In the genomic region with DNA sequence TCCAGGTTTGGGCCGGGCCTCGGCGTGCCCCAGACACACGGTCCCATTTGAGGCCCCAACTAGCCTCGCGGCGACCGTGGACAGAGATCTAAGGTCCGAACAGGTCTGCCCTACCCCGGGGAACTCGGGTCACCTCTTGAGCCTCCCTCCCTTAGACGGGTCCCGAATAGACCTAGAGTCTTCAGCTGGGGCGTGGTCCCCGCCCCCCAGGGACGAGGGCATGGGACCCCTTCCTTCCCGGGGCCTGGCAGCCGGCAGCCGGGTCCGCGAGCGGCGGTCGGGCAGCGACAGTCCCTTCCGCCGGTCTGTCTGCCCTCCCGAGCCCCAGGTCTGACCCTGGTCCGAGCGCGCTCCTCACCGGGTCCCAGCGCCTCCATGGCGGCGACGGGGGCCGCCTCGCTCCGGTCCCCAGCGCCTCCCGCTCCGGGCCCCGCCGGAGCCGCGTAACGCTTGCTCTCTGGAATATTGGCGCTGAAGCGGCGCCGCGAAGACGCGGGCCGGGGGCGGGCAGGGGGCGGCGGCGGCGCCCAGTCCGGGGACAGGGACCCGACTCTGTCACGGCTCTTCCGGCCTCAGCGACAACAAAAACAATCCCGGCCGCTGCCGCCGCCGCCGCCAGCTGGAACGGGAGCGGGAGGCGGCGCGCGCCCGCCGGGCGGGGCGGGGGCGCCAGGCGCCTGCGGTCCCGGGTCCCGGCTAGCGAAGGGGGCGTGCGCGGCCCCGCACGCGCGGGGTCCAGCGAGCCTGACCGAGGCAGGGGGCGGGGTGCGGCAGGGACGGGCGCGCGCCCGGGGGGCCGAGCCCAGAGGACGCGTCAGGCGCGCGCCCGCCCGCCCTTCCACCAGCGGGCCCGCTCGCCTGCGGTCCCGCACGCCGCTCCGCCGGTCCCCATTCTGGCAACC, we compare ENCODE assay signal across 8 mouse cellular contexts. TPM values are rescaled to one million over a fixed set of nuclear protein-coding genes. Genes with fewer than 3 reads are reported as not detected.
A peak's percentile ranks its signal among the peaks of the same experiment; 100 is the strongest.
DNase-seq lines count a peak whose midpoint lies in the region; ATAC-seq and TF ChIP-seq lines count a peak whose summit lies in the region.

A gene (minus strand): TSS at position 646 of the 902 bp plus-strand sequence.

- peak; percentile 31 to 40 for DNase-seq in adrenal gland, postnatal 4 days (ENCODE audit: low spot score in 2 of 2)
- DNase-seq in heart, embryonic 10.5 days (ENCODE audit: low spot score) = no peak
- peak; percentile 22 for DNase-seq in kidney, adult 9 months
- peak; percentile 54 for DNase-seq in liver, embryonic 11.5 days (ENCODE audit: low spot score)

- TF ChIP-seq CTCF in C2C12 (IDR thresholded peaks at IDR 0.05; ENCODE audit: control insufficient read depth, insufficient read depth, insufficient read length) = no peak

- WGBS in embryonic facial prominence, embryonic 15.5 days = under 1% methylated on average over 97 of the region's 120 CpGs
- WGBS in heart, embryonic 10.5 days = under 1% methylated on average over 100 of the region's 120 CpGs
- WGBS in liver, embryonic 11.5 days = 1% methylated on average over 114 of the region's 120 CpGs
- under 1% methylated on average over 56 of the region's 120 CpGs for WGBS in midbrain, embryonic 16.5 days
- under 1% methylated on average over 107 of the region's 120 CpGs for WGBS in stomach, embryonic 15.5 days

- peak within 1 kb of the TSS; percentile 53 for H3K27ac ChIP-seq in embryonic facial prominence, embryonic 15.5 days (replicated peaks)
- H3K27ac ChIP-seq in heart, embryonic 10.5 days = peak within 1 kb of the TSS; percentile 84
- no peak within 1 kb of the TSS for H3K27ac ChIP-seq in liver, embryonic 11.5 days (ENCODE audit: low read depth, low read length)
- H3K27ac ChIP-seq in midbrain, embryonic 16.5 days (ENCODE audit: low read length) = peak within 1 kb of the TSS; percentile 87
- no peak within 1 kb of the TSS for H3K27ac ChIP-seq in stomach, embryonic 15.5 days

- ATAC-seq in embryonic facial prominence, embryonic 15.5 days (ENCODE audit: insufficient number of reproducible peaks, low FRiP score, low TSS enrichment, low read depth) = peak; percentile 86
- ATAC-seq in liver, embryonic 11.5 days (replicated peaks; ENCODE audit: low FRiP score) = peak; percentile 60
- ATAC-seq in midbrain, embryonic 16.5 days = peak; percentile 87
- ATAC-seq in stomach, embryonic 15.5 days (ENCODE audit: insufficient read depth, low FRiP score, low read depth) = peak; percentile 74; the same call in 1 of the 2 replicates

- H3K4me1 ChIP-seq in embryonic facial prominence, embryonic 15.5 days = 0 out of 2 replicates have a peak, but pooled peaks cover 8% of the 10 kb centered on the region
- H3K4me1 ChIP-seq in heart, embryonic 10.5 days = 0 out of 2 replicates have a peak, but pooled peaks cover 9% of the 10 kb centered on the region
- no peaks in the 10 kb centered on the region for H3K4me1 ChIP-seq in liver, embryonic 11.5 days (replicated peaks; ENCODE audit: control insufficient read depth, insufficient read depth, low read length)
- peaks cover 13% of the 10 kb centered on the region for H3K4me1 ChIP-seq in midbrain, embryonic 16.5 days (ENCODE audit: control insufficient read depth, insufficient read depth, low read length)
- H3K4me1 ChIP-seq in stomach, embryonic 15.5 days = 0 out of 2 replicates have a peak, but pooled peaks cover 4% of the 10 kb centered on the region

- peak within 1 kb of the TSS; percentile 78 for H3K9ac ChIP-seq in embryonic facial prominence, embryonic 15.5 days
- H3K9ac ChIP-seq in liver, embryonic 11.5 days (ENCODE audit: low read depth, low read length) = peak within 1 kb of the TSS; percentile 71
- peak within 1 kb of the TSS; percentile 95 for H3K9ac ChIP-seq in midbrain, embryonic 16.5 days (ENCODE audit: low read depth, low read length)
- peak within 1 kb of the TSS; percentile 82 for H3K9ac ChIP-seq in stomach, embryonic 15.5 days

- no peaks in the 10 kb centered on the region for H3K9me3 ChIP-seq in embryonic facial prominence, embryonic 15.5 days (replicated peaks)
- no peaks in the 10 kb centered on the region for H3K9me3 ChIP-seq in heart, embryonic 10.5 days
- H3K9me3 ChIP-seq in liver, embryonic 11.5 days (ENCODE audit: control insufficient read depth, low read length) = no peaks in the 10 kb centered on the region
- H3K9me3 ChIP-seq in midbrain, embryonic 16.5 days (replicated peaks; ENCODE audit: control insufficient read depth, low read length, poor library complexity, severe bottlenecking) = no peaks in the 10 kb centered on the region
- H3K9me3 ChIP-seq in stomach, embryonic 15.5 days = no peaks in the 10 kb centered on the region

- peak within 1 kb of the TSS; percentile 88 for H3K4me2 ChIP-seq in embryonic facial prominence, embryonic 15.5 days (replicated peaks)
- H3K4me2 ChIP-seq in liver, embryonic 11.5 days = peak within 1 kb of the TSS; percentile 93
- H3K4me2 ChIP-seq in midbrain, embryonic 16.5 days (ENCODE audit: low read length) = peak within 1 kb of the TSS; percentile 83
- H3K4me2 ChIP-seq in stomach, embryonic 15.5 days = peak within 1 kb of the TSS; percentile 93

- no peaks in the 10 kb centered on the region for H3K36me3 ChIP-seq in C2C12 (ENCODE audit: control insufficient read depth, insufficient read depth)
- H3K36me3 ChIP-seq in embryonic facial prominence, embryonic 15.5 days = no peaks in the 10 kb centered on the region
- no peaks in the 10 kb centered on the region for H3K36me3 ChIP-seq in heart, embryonic 10.5 days
- no peaks in the 10 kb centered on the region for H3K36me3 ChIP-seq in liver, embryonic 11.5 days (ENCODE audit: control insufficient read depth, insufficient read depth, low read length)
- no peaks in the 10 kb centered on the region for H3K36me3 ChIP-seq in midbrain, embryonic 16.5 days (ENCODE audit: control insufficient read depth, insufficient read depth, low read length)
- H3K36me3 ChIP-seq in stomach, embryonic 15.5 days = no peaks in the 10 kb centered on the region

- no peaks in the 10 kb centered on the region for H3K79me2 ChIP-seq in C2C12 (ENCODE audit: control insufficient read depth, insufficient read depth)

- H3ac ChIP-seq in C2C12 (ENCODE audit: control insufficient read depth, insufficient read length, low read depth) = peak within 1 kb of the TSS; percentile 48

- peaks cover 39% of the 10 kb centered on the region for H3K27me3 ChIP-seq in C2C12 (ENCODE audit: control insufficient read depth, insufficient read depth, insufficient read length)
- no peaks in the 10 kb centered on the region for H3K27me3 ChIP-seq in embryonic facial prominence, embryonic 15.5 days
- peaks cover 10% of the 10 kb centered on the region; the same call in 1 of the 2 replicates for H3K27me3 ChIP-seq in heart, embryonic 10.5 days (ENCODE audit: insufficient read depth, poor library complexity, severe bottlenecking)
- H3K27me3 ChIP-seq in liver, embryonic 11.5 days (replicated peaks; ENCODE audit: control insufficient read depth, insufficient read depth, low read length) = peaks cover 23% of the 10 kb centered on the region
- H3K27me3 ChIP-seq in midbrain, embryonic 16.5 days (ENCODE audit: control insufficient read depth, insufficient read depth, low read depth, low read length) = no peaks in the 10 kb centered on the region
- H3K27me3 ChIP-seq in stomach, embryonic 15.5 days (replicated peaks) = no peaks in the 10 kb centered on the region

- H3K79me3 ChIP-seq in C2C12 (ENCODE audit: low read depth) = no peaks in the 10 kb centered on the region

- H3K4me3 ChIP-seq in C2C12 (ENCODE audit: insufficient read depth, poor library complexity, severe bottlenecking) = peak within 1 kb of the TSS; percentile 6
- H3K4me3 ChIP-seq in embryonic facial prominence, embryonic 15.5 days (replicated peaks) = peak within 1 kb of the TSS; percentile 87
- peak within 1 kb of the TSS; percentile 82 for H3K4me3 ChIP-seq in heart, embryonic 10.5 days
- peak within 1 kb of the TSS; percentile 88 for H3K4me3 ChIP-seq in liver, embryonic 11.5 days (ENCODE audit: low read depth, low read length)
- H3K4me3 ChIP-seq in midbrain, embryonic 16.5 days (ENCODE audit: low read depth, low read length) = peak within 1 kb of the TSS; percentile 97
- peak within 1 kb of the TSS; percentile 86 for H3K4me3 ChIP-seq in stomach, embryonic 15.5 days (replicated peaks)

TF ChIP-seq in C2C12, 6 proteins besides CTCF, POLR2A, EP300 and RAD21:
- TF ChIP-seq CEBPB (IDR thresholded peaks at IDR 0.05; ENCODE audit: low read depth) (no peak), MYOG (IDR thresholded peaks at IDR 0.05; ENCODE audit: control insufficient read depth, extremely low read depth, insufficient read length) (no peak), USF1 (IDR thresholded peaks at IDR 0.05; ENCODE audit: low read depth) (no peak), MAX (IDR thresholded peaks at IDR 0.05) (no peak), MYOD1 (IDR thresholded peaks at IDR 0.05; ENCODE audit: control insufficient read depth, insufficient read length, low read depth) (no peak), FOSL1 (IDR thresholded peaks at IDR 0.05; ENCODE audit: insufficient read depth, low read length, poor library complexity, severe bottlenecking) (no peak)

RNA-seq across cellular contexts. Expression of the gene that starts here (rescaled TPM):
- 0.01 TPM for polyA plus RNA-seq in C2C12 (2012; fragmentation: generic; extraction: Trizol)
- 1 to 10 TPM; 6.6 to 7.4 TPM for total RNA-seq in adrenal gland, postnatal 4 days (2021)
- 3.1 and 3.2 TPM in 2 replicates for polyA plus RNA-seq in embryonic facial prominence, embryonic 15.5 days (2015; fragmentation: Nextera tagmentation; extraction: Ambion mirVana)
- polyA plus RNA-seq in heart, embryonic 10.5 days (2016; fragmentation: Nextera tagmentation; extraction: Ambion mirVana) = 0.64 and 0.65 TPM in 2 replicates
- polyA plus RNA-seq in liver, embryonic 11.5 days (2014; fragmentation: Nextera tagmentation; extraction: Ambion mirVana) = 0.29 and 0.30 TPM in 2 replicates
- polyA plus RNA-seq in midbrain, embryonic 16.5 days (2015; fragmentation: Nextera tagmentation; extraction: Ambion mirVana) = 8.4 and 11.6 TPM in 2 replicates
- 1.6 and 2.1 TPM in 2 replicates for polyA plus RNA-seq in stomach, embryonic 15.5 days (2015; fragmentation: Nextera tagmentation; extraction: Ambion mirVana)

Comparison
In these comparisons a context has a peak if more than half of its experiments do, and no peak if none do; other contexts are left out.
1. Peak in DNase-seq, ATAC-seq, H3K4me3 ChIP-seq, H3K9ac ChIP-seq and H3K4me2 ChIP-seq in liver, embryonic 11.5 days; RNA of the gene not detected or under 1 TPM.
2. H3K4me3 ChIP-seq: peak in every context shown above with its lines; median percentile 97 in midbrain, embryonic 16.5 days; 88 in liver, embryonic 11.5 days; 87 in embryonic facial prominence, embryonic 15.5 days; 86 in stomach, embryonic 15.5 days; 82 in heart, embryonic 10.5 days; 6 in C2C12.
3. H3K27ac ChIP-seq: peak in embryonic facial prominence, embryonic 15.5 days (single experiment), heart, embryonic 10.5 days (single experiment) and midbrain, embryonic 16.5 days (single experiment); none in liver, embryonic 11.5 days (single experiment) and stomach, embryonic 15.5 days (single experiment).
4. Peak in every context shown above with its lines, with median percentiles within 50 percentile points of each other: ATAC-seq, H3K4me2 ChIP-seq and H3K9ac ChIP-seq.